Mouse (Mus musculus): ENCODE measurements around the gene Slc9c1. TPM values are rescaled to one million over a fixed set of nuclear protein-coding genes. Genes with fewer than 3 reads are reported as not detected.
A peak's percentile ranks its signal among the peaks of the same experiment; 100 is the strongest.

Gene Slc9c1
- polyA plus RNA-seq, 1 experiment from 2014 or later: not detected

DNA sequence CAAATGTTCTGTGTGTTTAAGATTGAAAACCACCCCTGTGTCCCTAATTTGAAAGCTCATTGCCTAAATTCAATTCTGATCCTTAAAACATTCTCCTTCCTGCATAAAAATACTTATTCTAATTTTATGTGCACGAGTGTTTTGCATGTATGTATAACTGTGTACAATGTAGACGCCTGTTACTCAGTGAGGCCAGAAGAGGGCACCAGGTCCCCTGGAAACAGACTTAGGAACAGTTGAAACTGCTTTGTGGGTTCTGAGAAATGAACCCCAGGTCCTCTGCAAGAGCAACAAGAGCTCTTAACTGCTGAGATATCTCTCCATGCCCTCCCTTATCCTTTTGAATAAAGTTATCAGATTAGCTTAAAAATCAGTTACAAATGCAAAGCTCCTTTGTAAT is 47.4 kb downstream of the Slc9c1 start:
- no peak overlapping the region for H3K4me3 ChIP-seq
- no peaks in the 10 kb centered on the region for H3K9me3 ChIP-seq
- H3K27ac ChIP-seq (replicated peaks): no peak overlapping the region
- no peak overlapping the region for H3K9ac ChIP-seq (replicated peaks)
- WGBS: 26% methylated on average over 2 of the region's 2 CpGs
- ATAC-seq (replicated peaks): no peak
- no peak overlapping the region for H3K4me2 ChIP-seq (replicated peaks)
- no peaks in the 10 kb centered on the region for H3K36me3 ChIP-seq
- no peaks in the 10 kb centered on the region for H3K27me3 ChIP-seq
- no peaks in the 10 kb centered on the region for H3K4me1 ChIP-seq

DNA sequence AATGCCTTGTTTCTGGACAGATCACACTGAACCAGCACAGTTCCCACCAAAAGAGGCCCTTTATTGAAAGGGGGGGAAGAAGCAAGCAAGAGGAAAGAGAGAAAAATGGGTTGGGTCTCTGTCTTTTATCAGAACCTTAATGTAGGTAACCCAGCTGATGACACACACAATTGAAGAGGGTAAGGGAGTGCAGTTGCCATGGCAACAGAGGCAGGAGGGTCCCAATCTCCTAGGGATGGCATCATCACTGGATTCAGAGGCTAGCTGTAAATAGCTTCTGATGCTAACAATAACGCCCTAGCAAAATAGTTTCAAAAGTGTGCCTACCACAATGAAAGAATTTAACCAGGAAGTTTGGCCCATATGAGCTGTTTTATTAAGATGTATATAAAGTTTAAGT is 58.5 kb downstream of the Slc9c1 start:
- Histone ChIP-seq H3K27me3 (no peaks in the 10 kb centered on the region), H3K4me3 (no peak overlapping the region), H3K9ac (replicated peaks) (no peak overlapping the region), H3K4me2 (replicated peaks) (no peak overlapping the region), H3K27ac (replicated peaks) (no peak overlapping the region), H3K36me3 (no peaks in the 10 kb centered on the region), H3K4me1 (no peaks in the 10 kb centered on the region), H3K9me3 (no peaks in the 10 kb centered on the region)
- WGBS: 46% methylated on average over 1 of the region's 1 CpGs
- no peak; the same call in 1 of the 2 replicates for ATAC-seq (replicated peaks)

DNA sequence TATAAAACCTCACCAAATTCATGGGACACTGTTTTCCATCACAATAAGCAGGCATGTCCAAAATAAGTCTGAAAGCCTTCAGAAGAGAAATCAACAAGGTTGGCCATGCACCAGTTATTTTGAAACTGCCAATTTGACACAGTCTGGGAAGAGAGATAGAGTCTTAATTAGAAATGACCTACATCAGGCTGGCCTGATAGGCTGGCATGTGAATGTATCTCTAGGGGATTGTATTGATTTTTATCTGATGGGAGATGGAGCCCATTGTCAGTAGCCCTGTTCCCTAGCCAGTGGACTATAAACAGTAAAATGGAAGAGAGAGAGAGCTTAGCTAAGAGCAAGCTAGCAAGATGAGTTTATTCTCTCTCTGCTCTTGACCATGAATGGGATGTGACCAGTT is 60.4 kb downstream of the Slc9c1 start:
- Histone ChIP-seq H3K4me1 (no peaks in the 10 kb centered on the region), H3K27me3 (no peaks in the 10 kb centered on the region), H3K4me3 (no peak overlapping the region), H3K9ac (replicated peaks) (no peak overlapping the region), H3K36me3 (no peaks in the 10 kb centered on the region), H3K9me3 (no peaks in the 10 kb centered on the region), H3K4me2 (replicated peaks) (no peak overlapping the region), H3K27ac (replicated peaks) (no peak overlapping the region)
- ATAC-seq (replicated peaks): no peak

DNA sequence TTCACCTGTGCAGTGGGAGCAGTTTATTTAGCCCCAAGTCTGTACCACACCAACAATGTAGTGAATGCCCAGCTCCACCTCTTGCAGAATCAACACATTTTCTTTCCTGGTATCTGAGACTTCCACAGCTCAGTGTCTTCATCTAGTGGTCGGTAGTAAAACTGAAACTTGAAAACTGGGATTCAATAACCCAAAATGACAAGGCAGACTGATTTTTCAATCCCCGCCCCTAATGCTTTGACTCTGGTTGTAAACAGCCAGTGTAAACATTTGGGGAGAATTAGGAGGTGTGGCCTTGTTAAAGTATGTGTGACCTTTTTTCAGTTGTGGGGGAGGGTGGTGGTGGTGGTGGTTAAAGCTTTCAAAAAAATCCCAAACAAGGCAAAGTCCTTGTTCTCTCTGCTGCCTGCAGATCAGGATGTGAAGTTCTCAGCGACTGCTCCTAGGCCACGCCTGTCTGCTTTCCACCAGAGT is 73.4 kb downstream of the Slc9c1 start:
- peak; percentile 67; the same call in 1 of the 2 replicates for ATAC-seq (replicated peaks)
- Histone ChIP-seq H3K4me1 (no peaks in the 10 kb centered on the region), H3K9me3 (no peaks in the 10 kb centered on the region), H3K36me3 (no peaks in the 10 kb centered on the region), H3K27me3 (no peaks in the 10 kb centered on the region), H3K27ac (replicated peaks) (no peak overlapping the region), H3K9ac (replicated peaks) (no peak overlapping the region), H3K4me3 (no peak overlapping the region), H3K4me2 (replicated peaks) (no peak overlapping the region)
- WGBS: 57% methylated on average over 4 of the region's 4 CpGs

DNA sequence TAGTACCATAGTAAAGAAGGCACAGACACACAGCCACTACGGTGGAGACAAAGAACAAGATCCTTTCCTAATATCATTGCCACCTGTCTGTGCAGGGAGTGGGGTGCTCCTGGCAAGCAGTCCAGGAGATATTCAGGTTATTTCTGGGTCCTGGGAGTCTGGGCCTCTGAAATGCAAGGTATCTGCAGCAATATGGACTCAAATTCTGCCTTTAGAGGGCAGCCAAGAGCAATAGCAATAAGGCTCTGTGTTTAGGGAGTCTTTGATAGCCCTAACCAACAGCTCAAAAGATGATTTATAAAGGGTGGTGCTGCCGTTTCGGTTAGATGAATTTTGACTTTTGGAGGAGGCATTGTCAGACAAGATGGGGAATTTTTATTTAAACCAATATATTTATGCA is 74.2 kb downstream of the Slc9c1 start:
- H3K36me3 ChIP-seq: no peaks in the 10 kb centered on the region
- 0 out of 2 replicates have a peak, but pooled peaks have one; percentile 58 for ATAC-seq (replicated peaks)
- no peaks in the 10 kb centered on the region for H3K9me3 ChIP-seq
- H3K4me2 ChIP-seq (replicated peaks): no peak overlapping the region
- 81% methylated on average over 3 of the region's 3 CpGs for WGBS
- H3K27me3 ChIP-seq: no peaks in the 10 kb centered on the region
- no peaks in the 10 kb centered on the region for H3K4me1 ChIP-seq
- H3K4me3 ChIP-seq: no peak overlapping the region
- no peak overlapping the region for H3K9ac ChIP-seq (replicated peaks)
- no peak overlapping the region for H3K27ac ChIP-seq (replicated peaks)

DNA sequence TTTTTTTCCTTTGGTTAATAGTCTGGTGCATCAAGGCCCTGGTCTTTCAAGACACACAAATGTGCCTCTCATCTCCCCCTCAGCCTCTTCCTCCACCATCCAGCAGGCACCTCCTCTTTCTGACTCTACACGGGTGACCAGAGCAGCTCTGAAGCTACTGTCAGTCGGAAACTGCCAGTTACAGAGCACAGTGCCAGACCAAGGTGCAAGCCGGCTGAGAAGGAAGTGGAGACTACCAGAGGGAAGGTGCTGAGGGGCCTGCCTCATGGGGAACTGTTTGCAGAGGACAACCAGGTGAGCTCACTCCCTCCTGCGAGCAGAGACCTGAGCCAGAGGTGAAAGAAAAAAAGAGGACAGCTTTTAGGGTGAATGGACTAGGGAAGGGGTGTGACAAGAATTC is 75.2 kb downstream of the Slc9c1 start, which contains the start of gene Gcsam:
Gene Gcsam, plus strand, starts transcription at position 114 of the 400 bp plus-strand sequence.
- ATAC-seq (replicated peaks): no peak
- H3K4me2 ChIP-seq (replicated peaks): no peak within 1 kb of the TSS
- WGBS: 77% methylated on average over 4 of the region's 4 CpGs
- H3K27me3 ChIP-seq: no peaks in the 10 kb centered on the region
- no peak within 1 kb of the TSS for H3K9ac ChIP-seq (replicated peaks)
- no peaks in the 10 kb centered on the region for H3K4me1 ChIP-seq
- no peak within 1 kb of the TSS for H3K4me3 ChIP-seq
- no peak within 1 kb of the TSS for H3K27ac ChIP-seq (replicated peaks)
- no peaks in the 10 kb centered on the region for H3K9me3 ChIP-seq
- no peaks in the 10 kb centered on the region for H3K36me3 ChIP-seq

DNA sequence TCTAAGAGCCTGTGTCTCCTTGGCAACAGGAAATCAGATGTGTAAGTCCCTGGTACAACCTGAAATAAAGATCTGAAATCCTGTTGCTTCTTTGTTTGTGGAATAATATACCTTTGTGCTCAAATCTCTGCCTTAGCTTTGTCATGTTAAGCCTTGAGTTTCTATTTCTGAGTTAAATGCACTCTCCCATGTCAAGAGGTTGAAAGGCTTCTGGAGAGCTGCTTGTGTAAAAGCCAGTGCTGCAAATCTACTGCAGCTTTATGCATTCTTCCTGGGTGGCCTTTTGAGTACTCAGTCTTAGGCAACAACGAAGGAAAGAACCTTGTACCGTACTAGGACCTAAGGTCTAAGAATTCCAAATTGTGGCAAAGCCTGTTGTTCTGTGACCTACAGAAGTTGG is 78.1 kb downstream of the Slc9c1 start:
- Histone ChIP-seq H3K4me3 (no peak overlapping the region), H3K27ac (replicated peaks) (no peak overlapping the region), H3K36me3 (no peaks in the 10 kb centered on the region), H3K9me3 (no peaks in the 10 kb centered on the region), H3K9ac (replicated peaks) (no peak overlapping the region), H3K4me1 (no peaks in the 10 kb centered on the region), H3K27me3 (no peaks in the 10 kb centered on the region), H3K4me2 (replicated peaks) (no peak overlapping the region)
- WGBS: 32% methylated on average over 2 of the region's 2 CpGs
- ATAC-seq (replicated peaks): no peak; the same call in 1 of the 2 replicates

DNA sequence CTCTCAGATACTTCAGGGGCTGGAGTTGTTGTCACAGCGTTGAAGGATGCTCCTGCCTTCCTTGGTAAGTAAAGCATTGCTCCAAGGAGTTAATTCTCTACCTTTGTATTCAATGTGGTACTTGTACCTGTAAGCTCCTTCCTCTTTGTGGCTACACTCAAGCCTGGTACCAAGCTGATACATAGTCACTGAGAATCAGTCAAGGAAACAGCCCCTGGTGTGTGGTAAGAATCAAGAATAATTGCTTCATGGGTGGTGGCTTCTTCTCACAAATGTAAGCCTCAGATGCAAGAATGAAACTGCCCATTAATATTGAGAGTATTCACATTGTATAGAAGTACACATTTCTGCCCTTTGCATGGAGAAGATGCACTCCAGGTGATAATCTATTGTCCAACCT is 80.8 kb downstream of the Slc9c1 start:
- no peaks in the 10 kb centered on the region for H3K9me3 ChIP-seq
- H3K4me1 ChIP-seq: no peaks in the 10 kb centered on the region
- H3K9ac ChIP-seq (replicated peaks): no peak overlapping the region
- H3K27ac ChIP-seq (replicated peaks): no peak overlapping the region
- no peak for ATAC-seq (replicated peaks)
- H3K36me3 ChIP-seq: no peaks in the 10 kb centered on the region
- no peaks in the 10 kb centered on the region for H3K27me3 ChIP-seq
- no peak overlapping the region for H3K4me3 ChIP-seq
- H3K4me2 ChIP-seq (replicated peaks): no peak overlapping the region
- WGBS: 91% methylated on average over 1 of the region's 1 CpGs

DNA sequence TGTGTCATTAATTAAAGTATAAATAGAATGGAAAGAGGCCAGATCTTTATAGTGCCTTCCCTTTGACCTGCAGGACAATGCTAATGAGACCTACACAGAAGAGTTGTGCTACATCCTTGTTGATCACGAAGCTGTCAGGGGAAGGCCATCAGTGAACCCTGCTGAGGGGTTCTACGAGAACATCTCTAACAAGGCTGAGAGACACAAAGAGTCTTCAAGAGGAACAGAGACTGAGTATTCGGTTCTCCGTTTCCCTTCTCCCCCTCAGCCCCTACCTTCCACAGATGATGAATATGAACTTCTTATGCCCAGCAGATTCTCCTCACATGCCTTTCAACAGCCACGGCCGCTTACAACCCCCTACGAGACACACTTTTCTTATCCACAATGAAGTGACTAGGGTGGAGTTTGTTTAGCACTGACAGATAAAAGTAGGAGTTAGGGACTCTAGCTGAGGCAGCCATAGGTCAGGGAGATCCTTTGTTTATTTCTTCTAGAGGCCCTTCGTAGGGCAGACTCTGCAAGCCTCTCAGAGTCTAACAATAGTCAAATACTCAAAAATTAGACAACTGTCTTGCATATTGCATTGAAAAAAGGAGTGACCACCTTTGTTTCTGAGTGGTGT is 84.8 kb downstream of the Slc9c1 start:
- H3K9ac ChIP-seq (replicated peaks): no peak overlapping the region
- no peaks in the 10 kb centered on the region for H3K9me3 ChIP-seq
- H3K36me3 ChIP-seq: no peaks in the 10 kb centered on the region
- WGBS: 81% methylated on average over 8 of the region's 8 CpGs
- H3K27me3 ChIP-seq: no peaks in the 10 kb centered on the region
- no peaks in the 10 kb centered on the region for H3K4me1 ChIP-seq
- no peak overlapping the region for H3K4me3 ChIP-seq
- H3K4me2 ChIP-seq (replicated peaks): no peak overlapping the region
- ATAC-seq (replicated peaks): no peak
- H3K27ac ChIP-seq (replicated peaks): no peak overlapping the region

DNA sequence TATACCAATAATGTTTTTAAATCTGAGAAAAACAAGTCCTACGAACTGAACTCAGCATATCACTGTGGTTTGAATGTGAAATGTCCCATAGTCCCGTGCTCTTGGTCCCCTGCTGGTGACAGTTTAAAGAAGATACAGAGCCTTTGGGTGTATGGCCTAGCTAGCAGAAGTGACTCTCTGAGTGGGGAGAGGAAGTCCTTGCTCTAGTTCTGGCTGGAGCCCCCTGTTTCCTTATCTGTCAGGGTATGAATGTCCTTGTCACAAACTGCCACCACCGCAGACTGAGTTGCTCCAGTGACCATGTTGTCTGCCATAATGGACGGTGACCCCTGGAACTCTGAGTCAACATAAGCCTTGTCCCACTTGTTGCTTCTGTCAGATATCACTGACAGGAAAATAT is 88.1 kb downstream of the Slc9c1 start:
- H3K4me2 ChIP-seq (replicated peaks): no peak overlapping the region
- no peaks in the 10 kb centered on the region for H3K27me3 ChIP-seq
- H3K9ac ChIP-seq (replicated peaks): no peak overlapping the region
- H3K36me3 ChIP-seq: no peaks in the 10 kb centered on the region
- no peaks in the 10 kb centered on the region for H3K9me3 ChIP-seq
- 86% methylated on average over 4 of the region's 4 CpGs for WGBS
- no peaks in the 10 kb centered on the region for H3K4me1 ChIP-seq
- no peak overlapping the region for H3K4me3 ChIP-seq
- ATAC-seq (replicated peaks): no peak
- H3K27ac ChIP-seq (replicated peaks): no peak overlapping the region

DNA sequence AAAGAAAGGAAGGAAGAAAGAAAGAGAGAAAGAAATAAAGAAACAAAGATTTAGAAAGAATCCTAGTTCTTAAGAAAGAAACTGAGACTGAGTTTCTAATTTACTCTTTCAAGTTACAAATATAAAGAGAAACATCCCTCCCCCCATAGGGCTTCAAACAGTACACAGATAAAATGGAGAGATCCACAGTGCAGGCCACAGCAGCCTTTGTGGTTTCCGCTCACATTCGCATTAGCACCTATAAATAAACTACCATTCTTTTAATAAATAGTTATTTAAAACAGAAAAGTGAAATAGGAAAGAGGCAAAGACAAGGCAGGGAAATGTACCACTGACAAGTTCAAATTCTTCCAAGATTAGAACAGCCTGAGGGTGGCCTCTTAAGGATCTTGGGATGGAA is 89.7 kb downstream of the Slc9c1 start:
- Histone ChIP-seq H3K4me1 (no peaks in the 10 kb centered on the region), H3K4me2 (replicated peaks) (no peak overlapping the region), H3K27ac (replicated peaks) (no peak overlapping the region), H3K27me3 (no peaks in the 10 kb centered on the region), H3K36me3 (no peaks in the 10 kb centered on the region), H3K4me3 (no peak overlapping the region), H3K9ac (replicated peaks) (no peak overlapping the region), H3K9me3 (no peaks in the 10 kb centered on the region)
- WGBS: 86% methylated on average over 2 of the region's 2 CpGs
- no peak for ATAC-seq (replicated peaks)

DNA sequence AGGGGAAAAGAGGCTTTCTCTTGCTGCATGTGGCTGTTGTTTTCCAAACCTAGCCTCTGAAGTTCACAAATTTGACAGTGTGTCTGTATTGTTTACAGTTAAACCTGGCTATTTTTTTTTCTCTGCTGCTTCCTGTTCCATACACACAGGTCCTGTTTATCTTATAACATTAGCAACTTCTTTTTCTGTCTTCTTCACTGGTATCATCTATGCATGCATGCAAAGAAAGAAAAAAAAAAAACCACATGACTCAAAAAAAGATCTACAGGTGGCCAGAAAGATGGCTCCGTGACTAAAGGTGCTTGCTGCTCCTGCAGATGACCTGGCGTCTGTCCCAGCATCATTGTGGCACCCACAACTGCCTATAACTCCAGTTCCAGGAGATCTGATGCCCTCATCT is 90.2 kb downstream of the Slc9c1 start:
- ATAC-seq (replicated peaks): no peak
- WGBS: 88% methylated on average over 2 of the region's 2 CpGs

DNA sequence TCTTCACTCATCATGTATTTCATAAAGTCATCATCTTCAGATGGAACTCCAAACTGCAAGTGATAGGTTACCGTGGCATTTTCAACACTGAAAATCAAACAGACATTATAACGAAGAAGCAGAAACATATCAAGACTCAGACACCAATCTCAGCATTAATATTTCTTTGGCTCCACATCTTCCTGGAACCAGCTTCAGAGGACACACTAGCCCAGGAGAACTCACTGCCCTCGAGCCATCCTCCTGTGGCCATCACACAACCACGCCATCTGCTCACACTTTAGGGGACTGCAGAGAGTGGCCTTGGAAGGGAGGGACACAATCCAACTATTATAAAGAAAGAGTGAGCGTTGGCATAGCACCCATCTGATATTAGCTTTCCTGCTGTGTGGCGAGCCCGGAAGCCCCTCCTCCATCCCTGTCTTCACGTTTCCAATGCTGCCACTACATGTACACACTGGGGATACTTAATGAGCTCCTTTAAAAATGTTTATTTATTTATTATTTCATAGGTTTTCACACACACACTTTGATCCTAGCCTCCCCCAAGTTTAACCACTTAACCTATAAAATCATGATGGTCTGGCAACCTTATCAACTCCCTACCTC is 94.5 kb downstream of the Slc9c1 start:
- Histone ChIP-seq H3K36me3 (no peaks in the 10 kb centered on the region), H3K27ac (replicated peaks) (no peak overlapping the region), H3K9me3 (no peaks in the 10 kb centered on the region), H3K4me1 (no peaks in the 10 kb centered on the region), H3K4me2 (replicated peaks) (no peak overlapping the region), H3K27me3 (no peaks in the 10 kb centered on the region), H3K9ac (replicated peaks) (no peak overlapping the region), H3K4me3 (no peak overlapping the region)
- ATAC-seq (replicated peaks): no peak
- WGBS: 82% methylated on average over 8 of the region's 8 CpGs

More for the DNA sequence above, 90.2 kb downstream of the Slc9c1 start:
- no peaks in the 10 kb centered on the region for H3K4me1 ChIP-seq
- no peak overlapping the region for H3K4me2 ChIP-seq (replicated peaks)
- no peak overlapping the region for H3K4me3 ChIP-seq
- H3K27me3 ChIP-seq: no peaks in the 10 kb centered on the region
- no peak overlapping the region for H3K9ac ChIP-seq (replicated peaks)
- H3K9me3 ChIP-seq: no peaks in the 10 kb centered on the region
- no peak overlapping the region for H3K27ac ChIP-seq (replicated peaks)
- H3K36me3 ChIP-seq: no peaks in the 10 kb centered on the region
